In genomic region chr17:35045807-35046680, GRCm38 (mm10) we compare ENCODE assay signal across 8 mouse cellular contexts. TPM values are rescaled to one million over a fixed set of nuclear protein-coding genes. Genes with fewer than 3 reads are reported as not detected.
DNase-seq lines count a peak whose midpoint lies in the region; ATAC-seq and TF ChIP-seq lines count a peak whose summit lies in the region.

No protein-coding gene starts in this region.

- TF ChIP-seq POLR2A in spleen, adult 2 months (IDR thresholded peaks at IDR 0.05; ENCODE audit: low read depth, low read length): peak; percentile 17; the same call in 1 of the 2 replicates

- peak; percentile 33 for DNase-seq in embryo, embryonic 10 days (ENCODE audit: low spot score)
- no peak for DNase-seq in embryo, embryonic 9.5 days (ENCODE audit: extremely low spot score)
- DNase-seq in spleen, adult 2 months (ENCODE audit: low read depth in 1 of 2, low spot score in 2 of 2): no peak
- no peak for DNase-seq in spleen, postnatal 36 days (ENCODE audit: low spot score in 2 of 2)
- DNase-seq in limb, embryonic 11.5 days (ENCODE audit: low spot score): no peak

- 3% methylated on average over 46 of the region's 48 CpGs for WGBS in spleen, adult 2 months
- WGBS in limb, embryonic 11.5 days: 7% methylated on average over 48 of the region's 48 CpGs
- 6% methylated on average over 47 of the region's 48 CpGs for WGBS in neural tube, embryonic 15.5 days

- ATAC-seq in limb, embryonic 11.5 days (ENCODE audit: insufficient number of reproducible peaks, low FRiP score, low TSS enrichment, low read depth): 0 out of 2 replicates have a peak, but pooled peaks have one; percentile 2
- peak; percentile 49 for ATAC-seq in neural tube, embryonic 15.5 days (ENCODE audit: low FRiP score)
- no peak for ATAC-seq in granulocyte monocyte progenitor cell, adult 5-6 weeks (replicated peaks; ENCODE audit: poor library complexity, severe bottlenecking)
- no peak for ATAC-seq in megakaryocyte progenitor cell, adult 5-6 weeks (replicated peaks; ENCODE audit: poor library complexity)

- peak overlapping the region; percentile 65 for H3K4me3 ChIP-seq in spleen, adult 2 months (ENCODE audit: extremely low read depth, insufficient read depth, insufficient read length)
- peak overlapping the region; percentile 54 for H3K4me3 ChIP-seq in limb, embryonic 11.5 days (ENCODE audit: low read depth, low read length)
- H3K4me3 ChIP-seq in neural tube, embryonic 15.5 days (replicated peaks): peak overlapping the region; percentile 59

- no peaks in the 10 kb centered on the region for H3K27me3 ChIP-seq in spleen, adult 2 months (ENCODE audit: control insufficient read depth, insufficient read depth, low read length)
- no peaks in the 10 kb centered on the region for H3K27me3 ChIP-seq in limb, embryonic 11.5 days (ENCODE audit: control insufficient read depth, insufficient read depth, low read length)
- H3K27me3 ChIP-seq in neural tube, embryonic 15.5 days (replicated peaks): no peaks in the 10 kb centered on the region

- no peaks in the 10 kb centered on the region for H3K36me3 ChIP-seq in spleen, adult 2 months (ENCODE audit: control insufficient read depth, insufficient read depth, low read length)
- no peaks in the 10 kb centered on the region for H3K36me3 ChIP-seq in limb, embryonic 11.5 days (ENCODE audit: control insufficient read depth, insufficient read depth, low read length)
- no peaks in the 10 kb centered on the region for H3K36me3 ChIP-seq in neural tube, embryonic 15.5 days

- peak overlapping the region; percentile 41; the same call in 1 of the 2 replicates for H3K27ac ChIP-seq in spleen, adult 2 months (ENCODE audit: insufficient read depth, low read length)
- peak overlapping the region; percentile 63 for H3K27ac ChIP-seq in limb, embryonic 11.5 days (replicated peaks; ENCODE audit: low read depth, low read length)
- peak overlapping the region; percentile 67 for H3K27ac ChIP-seq in neural tube, embryonic 15.5 days (replicated peaks)

- H3K9ac ChIP-seq in limb, embryonic 11.5 days (ENCODE audit: low read length): peak overlapping the region; percentile 87
- peak overlapping the region; percentile 73 for H3K9ac ChIP-seq in neural tube, embryonic 15.5 days (replicated peaks)

- H3K4me2 ChIP-seq in limb, embryonic 11.5 days (ENCODE audit: low read depth, severe bottlenecking): peak overlapping the region; percentile 99
- H3K4me2 ChIP-seq in neural tube, embryonic 15.5 days: peak overlapping the region; percentile 94

- H3K9me3 ChIP-seq in limb, embryonic 11.5 days (ENCODE audit: control insufficient read depth, low read length): no peaks in the 10 kb centered on the region
- no peaks in the 10 kb centered on the region for H3K9me3 ChIP-seq in neural tube, embryonic 15.5 days (replicated peaks)

- peaks cover 18% of the 10 kb centered on the region for H3K4me1 ChIP-seq in spleen, adult 2 months (ENCODE audit: control insufficient read depth, insufficient read depth, insufficient read length)
- H3K4me1 ChIP-seq in limb, embryonic 11.5 days (ENCODE audit: control insufficient read depth, insufficient read depth, low read length): peaks cover 20% of the 10 kb centered on the region
- H3K4me1 ChIP-seq in neural tube, embryonic 15.5 days: peaks cover 33% of the 10 kb centered on the region

- TF ChIP-seq CTCF in spleen, adult 2 months (IDR thresholded peaks at IDR 0.05; ENCODE audit: extremely low read depth, insufficient read depth, insufficient read length, insufficient replicate concordance): no peak

RNA-seq across cellular contexts. Expression of gene Msh5, which starts 0.5 kb away (rescaled TPM):
- polyA plus RNA-seq in spleen, adult 2 months (2012; rRNA removed): 8.6 and 9.5 TPM in 2 replicates
- 3.5 and 3.7 TPM in 2 replicates for polyA plus RNA-seq in limb, embryonic 11.5 days (2014; fragmentation: Nextera tagmentation; extraction: Ambion mirVana)
- polyA plus RNA-seq in neural tube, embryonic 15.5 days (2015; fragmentation: Nextera tagmentation; extraction: Ambion mirVana): 2.0 and 3.3 TPM in 2 replicates
- 0.19 and 6.8 TPM in 2 replicates for total RNA-seq in granulocyte monocyte progenitor cell, adult 5-6 weeks (2014; fragmentation: Nextera tagmentation)
- total RNA-seq in granulocyte monocyte progenitor cell, adult 5-6 weeks (2017): 0.62 and 3.6 TPM in 2 replicates
- 4.2 and 5.7 TPM in 2 replicates for total RNA-seq in megakaryocyte progenitor cell, adult 5-6 weeks (2015)
- 2.4 and 3.5 TPM in 2 replicates for total RNA-seq in megakaryocyte progenitor cell, adult 5-6 weeks (2017)

RNA-seq across cellular contexts. Expression of gene Clic1, which starts 3.7 kb away (rescaled TPM):
- 123 and 134 TPM in 2 replicates for polyA plus RNA-seq in spleen, adult 2 months (2012; rRNA removed)
- polyA plus RNA-seq in limb, embryonic 11.5 days (2014; fragmentation: Nextera tagmentation; extraction: Ambion mirVana): 52.1 and 76.7 TPM in 2 replicates
- polyA plus RNA-seq in neural tube, embryonic 15.5 days (2015; fragmentation: Nextera tagmentation; extraction: Ambion mirVana): 76.6 and 156 TPM in 2 replicates
- 231 and 245 TPM in 2 replicates for total RNA-seq in granulocyte monocyte progenitor cell, adult 5-6 weeks (2014; fragmentation: Nextera tagmentation)
- 268 and 347 TPM in 2 replicates for total RNA-seq in granulocyte monocyte progenitor cell, adult 5-6 weeks (2017)
- 209 and 248 TPM in 2 replicates for total RNA-seq in megakaryocyte progenitor cell, adult 5-6 weeks (2015)
- total RNA-seq in megakaryocyte progenitor cell, adult 5-6 weeks (2017): 225 and 254 TPM in 2 replicates

RNA-seq across cellular contexts. Expression of gene Ddah2, which starts 12.8 kb away (rescaled TPM):
- 18.4 and 18.9 TPM in 2 replicates for polyA plus RNA-seq in spleen, adult 2 months (2012; rRNA removed)
- polyA plus RNA-seq in limb, embryonic 11.5 days (2014; fragmentation: Nextera tagmentation; extraction: Ambion mirVana): 553 and 582 TPM in 2 replicates
- polyA plus RNA-seq in neural tube, embryonic 15.5 days (2015; fragmentation: Nextera tagmentation; extraction: Ambion mirVana): 244 and 261 TPM in 2 replicates
- total RNA-seq in granulocyte monocyte progenitor cell, adult 5-6 weeks (2014; fragmentation: Nextera tagmentation): 3.4 TPM in 1 of 2 replicates, not detected in the other
- 0.57 and 3.7 TPM in 2 replicates for total RNA-seq in granulocyte monocyte progenitor cell, adult 5-6 weeks (2017)
- 1.8 and 2.6 TPM in 2 replicates for total RNA-seq in megakaryocyte progenitor cell, adult 5-6 weeks (2015)
- total RNA-seq in megakaryocyte progenitor cell, adult 5-6 weeks (2017): 1.9 and 3.5 TPM in 2 replicates

RNA-seq across cellular contexts. Expression of gene Sapcd1, which starts 18.2 kb away (rescaled TPM):
- polyA plus RNA-seq in spleen, adult 2 months (2012; rRNA removed): 7.3 and 14.7 TPM in 2 replicates
- 1.4 TPM in 2 replicates for polyA plus RNA-seq in limb, embryonic 11.5 days (2014; fragmentation: Nextera tagmentation; extraction: Ambion mirVana)
- polyA plus RNA-seq in neural tube, embryonic 15.5 days (2015; fragmentation: Nextera tagmentation; extraction: Ambion mirVana): 1.8 and 6.2 TPM in 2 replicates
- total RNA-seq in granulocyte monocyte progenitor cell, adult 5-6 weeks (2014; fragmentation: Nextera tagmentation): 2.5 TPM in 1 of 2 replicates, not detected in the other
- total RNA-seq in granulocyte monocyte progenitor cell, adult 5-6 weeks (2017): 0.90 TPM in 1 of 2 replicates, not detected in the other
- total RNA-seq in megakaryocyte progenitor cell, adult 5-6 weeks (2015): 0.93 and 1.9 TPM in 2 replicates
- 1.5 TPM in 1 of 2 replicates, not detected in the other for total RNA-seq in megakaryocyte progenitor cell, adult 5-6 weeks (2017)

RNA-seq across cellular contexts. Expression of gene Ly6g6c, which starts 19.1 kb away (rescaled TPM):
- polyA plus RNA-seq in spleen, adult 2 months (2012; rRNA removed): 0.47 and 0.59 TPM in 2 replicates
- polyA plus RNA-seq in limb, embryonic 11.5 days (2014; fragmentation: Nextera tagmentation; extraction: Ambion mirVana): 0.16 TPM in 1 of 2 replicates, not detected in the other
- polyA plus RNA-seq in neural tube, embryonic 15.5 days (2015; fragmentation: Nextera tagmentation; extraction: Ambion mirVana): 0.19 TPM in 1 of 2 replicates, not detected in the other
- total RNA-seq in granulocyte monocyte progenitor cell, adult 5-6 weeks (2014; fragmentation: Nextera tagmentation): not detected in 2 replicates
- not detected in 2 replicates for total RNA-seq in granulocyte monocyte progenitor cell, adult 5-6 weeks (2017)
- total RNA-seq in megakaryocyte progenitor cell, adult 5-6 weeks (2015): not detected in 2 replicates
- not detected in 2 replicates for total RNA-seq in megakaryocyte progenitor cell, adult 5-6 weeks (2017)

Comparison
In these comparisons a context has a peak if more than half of its experiments do, and no peak if none do; other contexts are left out.
1. ATAC-seq: peak in limb, embryonic 11.5 days (single experiment) and neural tube, embryonic 15.5 days (single experiment); none in granulocyte monocyte progenitor cell, adult 5-6 weeks (single experiment) and megakaryocyte progenitor cell, adult 5-6 weeks (single experiment).
2. RNA of gene Ddah2, which starts 12.8 kb away (polyA plus RNA-seq): 553 to 582 TPM in limb, embryonic 11.5 days and 244 to 261 TPM in neural tube, embryonic 15.5 days; 18.4 to 18.9 TPM in spleen, adult 2 months; every median in the first group is over 10 times any median in the second.
3. Peak in every context shown above with its lines, with median percentiles within 50 percentile points of each other: H3K27ac ChIP-seq and H3K4me3 ChIP-seq.